Mouse (Mus musculus): ENCODE data around the gene Sytl3. TPM values are rescaled to one million over a fixed set of nuclear protein-coding genes. Genes with fewer than 3 reads are reported as not detected.
"Not testable (repeated sequence)": the region's sequence is repeated elsewhere in the genome, so short reads cannot be mapped to it uniquely, and the experiment has no call there.

Sytl3 gene
- total and polyA plus RNA-seq, 3 experiments, result 27.6 to 73.2 (median 59.3) TPM

GRCm38 (mm10) chr17:6635781-6636180, 23.1 kb upstream of the Sytl3 start:
- H3K36me3 ChIP-seq (replicated peaks in 1 of 2; ENCODE audit: control insufficient read depth in 1 of 2, insufficient read depth in 1 of 2, low read length in 1 of 2); DNase-seq (ENCODE audit: extremely low read depth); in situ Hi-C loops (cut with MboI; ENCODE audit: low pct_ligation_motif_present, low pct_unique_long_range_greater_than_20kb, low sequenced_read_pairs); H3K27ac ChIP-seq (ENCODE audit: insufficient read depth, low read depth); H3K9me3 ChIP-seq (replicated peaks; ENCODE audit: low read length); H3K4me3 ChIP-seq (replicated peaks in 1 of 3; ENCODE audit: low read depth in 2 of 3, low read length in 2 of 3, poor library complexity in 1 of 3); H3K9ac ChIP-seq (ENCODE audit: insufficient read depth, low read depth); H3K79me2 ChIP-seq (replicated peaks; ENCODE audit: control insufficient read depth, extremely low read depth, insufficient read depth, poor library complexity, severe bottlenecking); dilution Hi-C loops (cut with MboI; ENCODE audit: extremely low pct_ligation_motif_present, extremely low pct_unique_long_range_greater_than_20kb, low sequenced_read_pairs); H3K4me1 ChIP-seq (ENCODE audit: control insufficient read depth in 1 of 2, insufficient read depth in 2 of 2); H3K4me2 ChIP-seq (ENCODE audit: insufficient read depth, low read depth, poor library complexity, severe bottlenecking); H3K27me3 ChIP-seq (replicated peaks): not testable (repeated sequence)

GRCm38 (mm10) chr17:6636861-6637260, 22.0 kb upstream of the Sytl3 start:
- no peak for DNase-seq (ENCODE audit: extremely low read depth)
- no peaks in the 10 kb centered on the region for H3K79me2 ChIP-seq (replicated peaks; ENCODE audit: control insufficient read depth, extremely low read depth, insufficient read depth, poor library complexity, severe bottlenecking)
- no peak overlapping the region for H3K9ac ChIP-seq (ENCODE audit: insufficient read depth, low read depth)
- H3K4me2 ChIP-seq (ENCODE audit: insufficient read depth, low read depth, poor library complexity, severe bottlenecking), result no peak overlapping the region
- no peak overlapping the region for H3K27ac ChIP-seq (ENCODE audit: insufficient read depth, low read depth)
- peaks cover 0 to 4% of the 10 kb centered on the region in 2 experiments; a peak in 1 of 4 replicates for H3K4me1 ChIP-seq (ENCODE audit: control insufficient read depth in 1 of 2, insufficient read depth in 2 of 2)
- TF ChIP-seq ZKSCAN1 (IDR thresholded peaks at IDR 0.05; ENCODE audit: borderline replicate concordance, low read depth, low read length) (no peak), SIN3A (IDR thresholded peaks at IDR 0.05; ENCODE audit: low read length) (no peak), MEF2A (IDR thresholded peaks at IDR 0.05; ENCODE audit: borderline replicate concordance, low read depth, low read length) (no peak), NRF1 (IDR thresholded peaks at IDR 0.05; ENCODE audit: low read depth, low read length) (no peak), BHLHE40 (IDR thresholded peaks at IDR 0.05; ENCODE audit: low read depth, low read length) (no peak), JUND (conservative IDR thresholded peaks at IDR 0.05; ENCODE audit: low read depth, low read length) (no peak), E2F4 (IDR thresholded peaks at IDR 0.05; ENCODE audit: insufficient replicate concordance, low read depth, low read length) (no peak), ETS1 (conservative IDR thresholded peaks at IDR 0.05; ENCODE audit: low read depth, low read length) (no peak), TCF12 (IDR thresholded peaks at IDR 0.05; ENCODE audit: low read depth, low read length) (no peak), KAT2A (IDR thresholded peaks at IDR 0.05; ENCODE audit: insufficient replicate concordance, low read length) (no peak), ELF1 (IDR thresholded peaks at IDR 0.05; ENCODE audit: low read depth, low read length) (no peak)
- in situ Hi-C loops (cut with MboI; ENCODE audit: low pct_ligation_motif_present, low pct_unique_long_range_greater_than_20kb, low sequenced_read_pairs) (no loop called here), dilution Hi-C loops (cut with MboI; ENCODE audit: extremely low pct_ligation_motif_present, extremely low pct_unique_long_range_greater_than_20kb, low sequenced_read_pairs) (no loop called here)
- no peaks in the 10 kb centered on the region for H3K36me3 ChIP-seq (replicated peaks in 1 of 2; ENCODE audit: control insufficient read depth in 1 of 2, insufficient read depth in 1 of 2, low read length in 1 of 2)
- no peaks in the 10 kb centered on the region for H3K9me3 ChIP-seq (replicated peaks; ENCODE audit: low read length)
- no peak overlapping the region for H3K4me3 ChIP-seq (replicated peaks in 1 of 3; ENCODE audit: low read depth in 2 of 3, low read length in 2 of 3, poor library complexity in 1 of 3)
- no peaks in the 10 kb centered on the region for H3K27me3 ChIP-seq (replicated peaks)

- DNase-seq (ENCODE audit: extremely low read depth); H3K27me3 ChIP-seq (replicated peaks); H3K4me3 ChIP-seq (replicated peaks in 1 of 3; ENCODE audit: low read depth in 2 of 3, low read length in 2 of 3, poor library complexity in 1 of 3); H3K9me3 ChIP-seq (replicated peaks; ENCODE audit: low read length); H3K36me3 ChIP-seq (replicated peaks in 1 of 2; ENCODE audit: control insufficient read depth in 1 of 2, insufficient read depth in 1 of 2, low read length in 1 of 2); H3K27ac ChIP-seq (ENCODE audit: insufficient read depth, low read depth); H3K9ac ChIP-seq (ENCODE audit: insufficient read depth, low read depth); H3K79me2 ChIP-seq (replicated peaks; ENCODE audit: control insufficient read depth, extremely low read depth, insufficient read depth, poor library complexity, severe bottlenecking); dilution Hi-C loops (cut with MboI; ENCODE audit: extremely low pct_ligation_motif_present, extremely low pct_unique_long_range_greater_than_20kb, low sequenced_read_pairs); H3K4me2 ChIP-seq (ENCODE audit: insufficient read depth, low read depth, poor library complexity, severe bottlenecking); in situ Hi-C loops (cut with MboI; ENCODE audit: low pct_ligation_motif_present, low pct_unique_long_range_greater_than_20kb, low sequenced_read_pairs); H3K4me1 ChIP-seq (ENCODE audit: control insufficient read depth in 1 of 2, insufficient read depth in 2 of 2): not testable (repeated sequence)
These were observed 21.5 kb upstream of the Sytl3 start for GRCm38 (mm10) chr17:6637434-6637833.

- DNase-seq (ENCODE audit: extremely low read depth); H3K27me3 ChIP-seq (replicated peaks); H3K4me1 ChIP-seq (ENCODE audit: control insufficient read depth in 1 of 2, insufficient read depth in 2 of 2); H3K4me3 ChIP-seq (replicated peaks in 1 of 3; ENCODE audit: low read depth in 2 of 3, low read length in 2 of 3, poor library complexity in 1 of 3); in situ Hi-C loops (cut with MboI; ENCODE audit: low pct_ligation_motif_present, low pct_unique_long_range_greater_than_20kb, low sequenced_read_pairs); H3K4me2 ChIP-seq (ENCODE audit: insufficient read depth, low read depth, poor library complexity, severe bottlenecking); H3K79me2 ChIP-seq (replicated peaks; ENCODE audit: control insufficient read depth, extremely low read depth, insufficient read depth, poor library complexity, severe bottlenecking); H3K27ac ChIP-seq (ENCODE audit: insufficient read depth, low read depth); H3K9ac ChIP-seq (ENCODE audit: insufficient read depth, low read depth); dilution Hi-C loops (cut with MboI; ENCODE audit: extremely low pct_ligation_motif_present, extremely low pct_unique_long_range_greater_than_20kb, low sequenced_read_pairs); H3K9me3 ChIP-seq (replicated peaks; ENCODE audit: low read length); H3K36me3 ChIP-seq (replicated peaks in 1 of 2; ENCODE audit: control insufficient read depth in 1 of 2, insufficient read depth in 1 of 2, low read length in 1 of 2): not testable (repeated sequence)
These were observed 20.4 kb upstream of the Sytl3 start for GRCm38 (mm10) chr17:6638444-6638843.

GRCm38 (mm10) chr17:6639486-6639885, 19.4 kb upstream of the Sytl3 start:
- in situ Hi-C loops (cut with MboI; ENCODE audit: low pct_ligation_motif_present, low pct_unique_long_range_greater_than_20kb, low sequenced_read_pairs); H3K4me3 ChIP-seq (replicated peaks in 1 of 3; ENCODE audit: low read depth in 2 of 3, low read length in 2 of 3, poor library complexity in 1 of 3); H3K9me3 ChIP-seq (replicated peaks; ENCODE audit: low read length); dilution Hi-C loops (cut with MboI; ENCODE audit: extremely low pct_ligation_motif_present, extremely low pct_unique_long_range_greater_than_20kb, low sequenced_read_pairs); H3K36me3 ChIP-seq (replicated peaks in 1 of 2; ENCODE audit: control insufficient read depth in 1 of 2, insufficient read depth in 1 of 2, low read length in 1 of 2); H3K79me2 ChIP-seq (replicated peaks; ENCODE audit: control insufficient read depth, extremely low read depth, insufficient read depth, poor library complexity, severe bottlenecking); H3K4me1 ChIP-seq (ENCODE audit: control insufficient read depth in 1 of 2, insufficient read depth in 2 of 2); H3K27me3 ChIP-seq (replicated peaks); H3K9ac ChIP-seq (ENCODE audit: insufficient read depth, low read depth); H3K27ac ChIP-seq (ENCODE audit: insufficient read depth, low read depth); H3K4me2 ChIP-seq (ENCODE audit: insufficient read depth, low read depth, poor library complexity, severe bottlenecking); DNase-seq (ENCODE audit: extremely low read depth): not testable (repeated sequence)

Data from CH12.LX (cell line).